Mouse (Mus musculus) embryonic facial prominence, embryonic 14.5 days (tissue): Measurements from ENCODE around the gene Gm38655. TPM values are rescaled to one million over a fixed set of nuclear protein-coding genes. Genes with fewer than 3 reads are reported as not detected.
A peak's percentile ranks its signal among the peaks of the same experiment; 100 is the strongest.
"Not testable (repeated sequence)": the region's sequence is repeated elsewhere in the genome, so short reads cannot be mapped to it uniquely, and the experiment has no call there.

ENCODE experiments used
- ATAC-seq: fragments of 200-750 bp; cut with Nextera tagmentation; 2 replicates; pipeline ENCODE4 v1.8.0; 2017; ENCODE audit warnings: low read depth, moderate number of reproducible peaks, moderate TSS enrichment
- DNase-seq: peaks from one replicate; pipeline ENCODE4 v3.0.0-alpha.2; 2015; ENCODE audit warnings: low spot score
- H3K27ac ChIP-seq: fragments of 300-500 bp; sonication (generic); replicated peaks from 2 replicates; pipeline ENCODE4 v1.5.1; 2014; ENCODE audit warnings: low read depth, mild to moderate bottlenecking, low read length, moderate library complexity
- H3K27me3 ChIP-seq: fragments of 300-500 bp; sonication (generic); replicated peaks from 2 replicates; pipeline ENCODE4 v1.6.1; 2014; ENCODE audit warnings: low read length; ENCODE audit not compliant: control insufficient read depth, insufficient read depth
- H3K36me3 ChIP-seq: fragments of 300-500 bp; sonication (generic); 2 replicates; pipeline ENCODE4 v1.6.1; 2014; ENCODE audit warnings: low read length, mixed read lengths; ENCODE audit not compliant: control insufficient read depth, insufficient read depth
- H3K4me1 ChIP-seq: fragments of 300-500 bp; sonication (generic); 2 replicates; pipeline ENCODE4 v1.6.1; 2014; ENCODE audit warnings: antibody characterized with exemption, low read length; ENCODE audit not compliant: control insufficient read depth, insufficient read depth
- H3K4me2 ChIP-seq: fragments of 300-500 bp; sonication (generic); 2 replicates; pipeline ENCODE4 v1.6.1; 2014; ENCODE audit warnings: low read depth, mild to moderate bottlenecking, low read length, moderate library complexity, mixed read lengths
- H3K4me3 ChIP-seq: fragments of 300-500 bp; sonication (generic); 2 replicates; pipeline ENCODE4 v1.5.1; 2014; ENCODE audit warnings: low read depth, mild to moderate bottlenecking, low read length
- H3K9ac ChIP-seq: fragments of 300-500 bp; sonication (generic); 2 replicates; pipeline ENCODE4 v1.6.1; 2014; ENCODE audit warnings: low read depth, mild to moderate bottlenecking, low read length, moderate library complexity, mixed read lengths
- H3K9me3 ChIP-seq: fragments of 300-500 bp; sonication (generic); 2 replicates; pipeline ENCODE4 v1.6.1; 2016; ENCODE audit warnings: low read length; ENCODE audit not compliant: control insufficient read depth
- WGBS: fragments of 180-500 bp; shearing (Covaris S2); extraction: QIAGEN DNeasy Blood & Tissue Kit; methylation state at CpG from one replicate; pipeline ENCODE4 v1.1.7; 2014; 5-methylcytosine and 5-hydroxymethylcytosine counted together
- polyA plus RNA-seq: library from polyadenylated mRNA; unstranded; fragments of >200 nt; fragmentation: Nextera tagmentation; extraction: Ambion mirVana; gene quantifications from 2 replicates; pipeline ENCODE4 v1.2.1, GENCODE M21; 2014

The Gm38655 gene
- polyA plus RNA-seq, 1 experiment from 2014 or later = 0.25 TPM

GRCm38 (mm10) chr17:25162161-25162560, 13.1 kb downstream of the Gm38655 start, which contains the start of gene Ccdc154:
Ccdc154 (plus strand) TSS chr17:25162461.
- peak within 1 kb of the TSS; percentile 14; the same call in 1 of the 2 replicates for H3K9ac ChIP-seq
- DNase-seq = no peak
- peaks cover 46% of the 10 kb centered on the region; the same call in 1 of the 2 replicates for H3K36me3 ChIP-seq
- H3K4me3 ChIP-seq = no peak within 1 kb of the TSS
- ATAC-seq = no peak
- no peaks in the 10 kb centered on the region for H3K9me3 ChIP-seq
- H3K27ac ChIP-seq = no peak within 1 kb of the TSS
- no peaks in the 10 kb centered on the region for H3K27me3 ChIP-seq
- H3K4me2 ChIP-seq = no peak within 1 kb of the TSS
- H3K4me1 ChIP-seq = no peaks in the 10 kb centered on the region
- 100% methylated on average over 1 of the region's 1 CpGs for WGBS

DNA sequence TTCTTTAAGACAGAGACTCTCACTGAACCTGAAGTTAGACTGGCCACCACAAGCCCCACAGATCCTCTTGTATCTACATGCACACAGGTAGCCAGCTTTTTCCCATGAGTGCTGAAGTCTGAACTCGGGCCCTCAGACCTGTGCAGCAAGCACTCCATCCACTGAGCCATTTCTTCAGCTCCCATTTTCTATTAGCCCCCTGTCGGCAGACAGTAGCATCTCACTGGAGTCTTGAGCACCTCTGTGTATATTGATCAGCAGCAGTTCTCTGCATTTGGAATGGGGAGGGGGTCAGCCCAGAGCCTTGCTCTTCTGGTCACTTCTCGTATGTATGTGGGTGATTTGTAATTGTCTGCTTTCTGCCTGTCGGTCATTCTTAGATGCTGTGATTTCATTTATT, 35.3 kb downstream of the Gm38655 start:
- H3K4me2 ChIP-seq = no peak overlapping the region
- H3K9ac ChIP-seq = no peak overlapping the region
- H3K27me3 ChIP-seq = no peaks in the 10 kb centered on the region
- 0 out of 2 replicates have a peak, but pooled peaks cover 8% of the 10 kb centered on the region for H3K36me3 ChIP-seq
- no peak overlapping the region for H3K27ac ChIP-seq
- no peaks in the 10 kb centered on the region for H3K4me1 ChIP-seq
- ATAC-seq = no peak
- 72% methylated on average over 4 of the region's 4 CpGs for WGBS
- DNase-seq = no peak
- H3K4me3 ChIP-seq = no peak overlapping the region
- H3K9me3 ChIP-seq = no peaks in the 10 kb centered on the region

GRCm38 (mm10) chr17:25138803-25139202, 36.5 kb downstream of the Gm38655 start:
- Histone ChIP-seq H3K27me3 (no peaks in the 10 kb centered on the region), H3K9me3 (no peaks in the 10 kb centered on the region), H3K4me3 (no peak overlapping the region), H3K36me3 (0 out of 2 replicates have a peak, but pooled peaks cover 6% of the 10 kb centered on the region), H3K4me1 (peaks cover 8% of the 10 kb centered on the region), H3K27ac (no peak overlapping the region), H3K9ac (no peak overlapping the region), H3K4me2 (no peak overlapping the region)
- WGBS = 90% methylated on average over 1 of the region's 1 CpGs
- no peak for ATAC-seq
- DNase-seq = no peak

DNA sequence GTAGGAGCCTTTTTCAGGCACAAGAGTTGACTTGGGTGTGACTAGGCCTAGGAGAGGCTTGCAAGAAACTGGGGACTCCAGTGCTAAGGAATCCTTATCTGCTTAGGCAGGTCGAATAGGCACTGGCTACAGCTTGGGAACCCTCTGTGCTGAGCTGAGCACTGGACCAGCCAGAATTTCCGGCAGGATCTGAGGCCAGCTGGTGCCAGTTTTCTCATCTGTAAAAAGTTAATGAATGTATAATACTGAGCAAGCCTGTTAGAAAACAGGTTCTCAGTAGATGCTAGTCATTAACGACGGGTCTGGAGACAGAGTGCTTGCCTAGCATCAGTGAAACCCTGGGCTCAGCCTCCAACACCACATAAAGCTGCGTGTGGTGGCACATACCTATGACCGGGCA, 39.6 kb downstream of the Gm38655 start:
- no peaks in the 10 kb centered on the region for H3K9me3 ChIP-seq
- H3K9ac ChIP-seq = no peak overlapping the region
- no peak for DNase-seq
- no peak overlapping the region for H3K4me2 ChIP-seq
- H3K4me1 ChIP-seq = peaks cover 8% of the 10 kb centered on the region
- H3K27ac ChIP-seq = no peak overlapping the region
- no peak overlapping the region for H3K4me3 ChIP-seq
- 85% methylated on average over 6 of the region's 6 CpGs for WGBS
- ATAC-seq = no peak
- H3K27me3 ChIP-seq = no peaks in the 10 kb centered on the region
- H3K36me3 ChIP-seq = 0 out of 2 replicates have a peak, but pooled peaks cover 6% of the 10 kb centered on the region

- Histone ChIP-seq H3K9me3 (no peaks in the 10 kb centered on the region), H3K27ac (no peak within 1 kb of the TSS)
Observed at GRCm38 (mm10) chr17:25133275-25133698, 42.0 kb downstream of the Gm38655 start, which contains the start of gene Clcn7. Clcn7 (plus strand) TSS chr17:25133391.

GRCm38 (mm10) chr17:25130060-25130459, 45.2 kb downstream of the Gm38655 start:
- no peaks in the 10 kb centered on the region for H3K36me3 ChIP-seq
- H3K4me1 ChIP-seq = peaks cover 8% of the 10 kb centered on the region
- H3K27me3 ChIP-seq = no peaks in the 10 kb centered on the region
- 92% methylated on average over 1 of the region's 1 CpGs for WGBS
- H3K4me3 ChIP-seq = no peak overlapping the region
- no peaks in the 10 kb centered on the region for H3K9me3 ChIP-seq
- H3K4me2 ChIP-seq = no peak overlapping the region
- H3K27ac ChIP-seq = no peak overlapping the region
- no peak for DNase-seq
- no peak for ATAC-seq
- no peak overlapping the region for H3K9ac ChIP-seq

More at GRCm38 (mm10) chr17:25133275-25133698, 42.0 kb downstream of the Gm38655 start, which contains the start of gene Clcn7:
- H3K4me2 ChIP-seq = peak within 1 kb of the TSS; percentile 90
- 0 out of 2 replicates have a peak, but pooled peaks cover 6% of the 10 kb centered on the region for H3K36me3 ChIP-seq
- H3K4me3 ChIP-seq = peak within 1 kb of the TSS; percentile 80
- peak; percentile 98 for DNase-seq
- peak; percentile 96 for ATAC-seq
- under 1% methylated on average over 36 of the region's 40 CpGs for WGBS
- H3K27me3 ChIP-seq = no peaks in the 10 kb centered on the region
- peaks cover 8% of the 10 kb centered on the region for H3K4me1 ChIP-seq
- peak within 1 kb of the TSS; percentile 84 for H3K9ac ChIP-seq

GRCm38 (mm10) chr17:25127681-25128080, 47.6 kb downstream of the Gm38655 start:
- no peak for ATAC-seq
- DNase-seq = no peak
- no peak overlapping the region for H3K4me3 ChIP-seq
- H3K4me1 ChIP-seq = no peaks in the 10 kb centered on the region
- H3K27me3 ChIP-seq = no peaks in the 10 kb centered on the region
- no peak overlapping the region for H3K27ac ChIP-seq
- no peak overlapping the region for H3K4me2 ChIP-seq
- no peaks in the 10 kb centered on the region for H3K36me3 ChIP-seq
- H3K9ac ChIP-seq = no peak overlapping the region
- no peaks in the 10 kb centered on the region for H3K9me3 ChIP-seq
- 78% methylated on average over 9 of the region's 9 CpGs for WGBS

GRCm38 (mm10) chr17:25127079-25127478, 48.2 kb downstream of the Gm38655 start:
- DNase-seq (peak; percentile 29), ATAC-seq (0 out of 2 replicates have a peak, but pooled peaks have one; percentile 30)
- H3K27me3 ChIP-seq = no peaks in the 10 kb centered on the region
- H3K27ac ChIP-seq = no peak overlapping the region
- H3K4me2 ChIP-seq = no peak overlapping the region
- no peak overlapping the region for H3K4me3 ChIP-seq
- H3K4me1 ChIP-seq = no peaks in the 10 kb centered on the region
- 62% methylated on average over 8 of the region's 8 CpGs for WGBS
- no peaks in the 10 kb centered on the region for H3K36me3 ChIP-seq
- H3K9ac ChIP-seq = no peak overlapping the region
- H3K9me3 ChIP-seq = no peaks in the 10 kb centered on the region

GRCm38 (mm10) chr17:25125442-25126060, 49.7 kb downstream of the Gm38655 start:
- H3K9ac ChIP-seq, H3K4me1 ChIP-seq, H3K27ac ChIP-seq, H3K27me3 ChIP-seq, ATAC-seq, H3K9me3 ChIP-seq, H3K4me3 ChIP-seq, H3K4me2 ChIP-seq, DNase-seq, H3K36me3 ChIP-seq: not testable (repeated sequence)
- WGBS = 70% methylated on average over 3 of the region's 3 CpGs
